Mouse (Mus musculus) T-helper 1 cell (primary cell): ENCODE results near the gene Prss16.

ENCODE experiments used
- in situ Hi-C: fragments of 300-600 bp; cut with MboI, MseI; formaldehyde crosslinking; loops from one replicate; pipeline ENCODE4 v1.15.1; 2025; ENCODE audit warnings: high pct_unique_total_duplicates

The Prss16 gene

GRCm38 (mm10) chr13:21974726-21975473 is 34.6 kb downstream of the Prss16 start:
- in situ Hi-C loops, result loop anchor here (5.0 kb wide), 1 partner anchor 52 kb away; no protein-coding TSS in a partner anchor

- in situ Hi-C loops, result loop anchor here (5.0 kb wide), 1 partner anchor 53 kb away; no protein-coding TSS in a partner anchor
These were observed 35.3 kb downstream of the Prss16 start for GRCm38 (mm10) chr13:21974221-21974725.

- in situ Hi-C loops, result loop anchor here (5.0 kb wide), 1 partner anchor 56 kb away; no protein-coding TSS in a partner anchor
These were observed 37.9 kb downstream of the Prss16 start for GRCm38 (mm10) chr13:21971641-21972040.

- in situ Hi-C loops, result loop anchor here (5.0 kb wide), 1 partner anchor 57 kb away; no protein-coding TSS in a partner anchor
These were observed 39.7 kb downstream of the Prss16 start for GRCm38 (mm10) chr13:21969816-21970215.

GRCm38 (mm10) chr13:21969269-21969668 is 40.3 kb downstream of the Prss16 start:
- in situ Hi-C loops, result no loop called here
